Mouse (Mus musculus) induced T-regulatory cell, adult 2 months (primary cell): ENCODE measurements around the gene Myo16.

ENCODE experiments used
- DNase-seq: peaks from one replicate; pipeline ENCODE4 v3.0.0-alpha.2; 2012; ENCODE audit warnings: low read depth

Myo16 gene

DNA sequence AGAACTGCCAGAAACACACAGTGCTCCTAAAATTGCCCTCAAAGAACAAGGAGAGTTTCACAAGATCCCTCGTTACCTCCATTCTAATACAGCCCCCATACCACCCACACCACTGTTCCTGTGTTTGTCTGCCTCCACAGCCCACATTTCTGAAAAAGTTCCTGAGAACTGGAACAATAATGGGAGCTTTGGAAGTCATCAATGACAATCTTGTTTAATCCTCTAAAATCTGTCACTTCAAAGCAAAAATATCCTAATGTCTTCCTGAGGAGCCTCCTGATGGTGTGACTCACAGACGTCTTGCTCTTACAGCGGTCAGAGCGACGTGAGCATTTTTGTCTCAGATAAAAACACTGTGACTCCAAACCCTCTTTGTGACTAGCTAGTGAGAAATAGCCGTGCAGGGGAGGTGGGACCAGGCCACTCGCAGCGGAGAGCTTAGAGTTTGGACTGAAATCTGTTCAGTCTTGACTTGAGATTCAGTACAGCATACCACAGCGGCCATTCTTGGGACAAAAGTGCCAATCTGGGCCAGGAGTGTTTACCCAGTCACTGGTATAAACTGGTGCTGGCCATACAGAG, 394.4 kb downstream of the Myo16 start:
- DNase-seq, result no peak

DNA sequence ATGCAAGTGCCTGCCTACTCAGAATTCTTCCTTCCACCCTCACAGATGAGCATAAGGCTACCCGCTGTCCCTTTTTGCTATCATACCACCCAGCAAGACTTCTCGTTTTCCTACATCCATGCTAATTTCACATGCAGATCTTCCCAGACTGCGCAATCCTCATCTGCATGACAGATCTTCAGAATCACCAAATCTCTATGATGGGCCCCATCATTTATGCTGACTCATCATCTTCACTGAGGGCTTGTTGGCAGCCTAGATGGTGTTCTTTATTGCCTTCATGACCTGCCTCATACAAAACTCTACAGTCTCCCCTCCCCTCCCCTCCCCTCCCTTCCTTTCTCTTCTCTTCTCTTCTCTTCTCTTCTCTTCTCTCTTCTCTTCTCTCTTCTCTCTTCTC, 395.7 kb downstream of the Myo16 start:
- DNase-seq, result no peak

DNA sequence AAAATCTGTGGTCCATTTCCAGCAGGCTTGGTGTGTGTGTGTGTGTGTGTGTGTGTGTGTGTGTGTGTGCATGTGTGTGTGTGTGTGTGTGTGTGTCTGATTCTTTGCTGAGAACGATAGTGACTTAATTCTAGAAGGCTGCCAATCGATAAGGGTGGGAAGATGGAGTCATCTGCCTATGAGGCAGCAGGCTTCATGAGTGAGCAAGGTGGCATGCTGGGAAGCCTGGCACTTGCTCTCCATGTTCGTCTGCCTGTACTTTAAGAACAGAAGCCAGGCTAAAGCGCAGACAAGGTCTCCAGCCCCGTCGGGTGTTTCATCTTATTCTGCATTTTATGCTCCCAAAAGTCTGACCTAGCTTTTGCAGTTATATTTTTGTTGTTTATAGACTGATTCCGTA, 404.2 kb downstream of the Myo16 start:
- DNase-seq, result no peak

DNA sequence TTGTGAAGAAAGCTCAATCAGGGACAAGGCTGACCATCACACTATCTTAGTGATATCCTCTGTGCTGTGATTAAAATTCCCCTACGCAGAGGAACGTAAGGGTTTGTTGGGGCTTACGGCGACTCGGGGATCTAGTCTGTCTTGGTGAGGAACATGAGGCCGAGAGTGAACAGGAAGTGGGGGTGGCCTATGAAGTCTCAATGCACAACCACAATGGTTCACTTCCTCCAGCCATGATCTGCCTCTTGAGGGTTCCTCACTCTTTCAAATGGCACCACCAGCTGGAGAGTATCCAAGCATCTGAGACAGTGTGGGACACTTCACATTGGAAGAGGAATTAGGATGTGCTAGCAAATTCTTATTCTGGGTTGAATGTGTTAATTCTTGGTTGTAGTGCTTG, 405.8 kb downstream of the Myo16 start:
- DNase-seq, result no peak

DNA sequence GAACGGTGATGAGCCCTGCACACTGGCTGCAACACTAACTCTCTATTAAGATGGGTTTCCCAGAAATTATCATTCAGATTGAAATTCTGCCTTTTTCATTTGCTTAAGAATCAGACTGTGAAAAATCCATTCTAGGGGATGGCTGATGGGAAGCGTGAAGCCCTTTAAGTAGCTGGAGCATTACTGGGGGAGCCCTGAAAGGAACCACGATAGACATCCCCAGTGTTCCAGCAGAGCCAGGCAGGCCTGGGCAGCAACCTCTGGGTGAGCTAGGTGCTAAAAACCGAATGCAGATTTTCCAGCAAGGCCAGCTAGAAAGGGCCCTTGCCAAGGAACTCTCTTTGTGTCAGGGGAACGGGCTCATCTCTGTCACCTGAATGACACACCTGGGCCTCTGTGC, 407.9 kb downstream of the Myo16 start:
- DNase-seq, result no peak

DNA sequence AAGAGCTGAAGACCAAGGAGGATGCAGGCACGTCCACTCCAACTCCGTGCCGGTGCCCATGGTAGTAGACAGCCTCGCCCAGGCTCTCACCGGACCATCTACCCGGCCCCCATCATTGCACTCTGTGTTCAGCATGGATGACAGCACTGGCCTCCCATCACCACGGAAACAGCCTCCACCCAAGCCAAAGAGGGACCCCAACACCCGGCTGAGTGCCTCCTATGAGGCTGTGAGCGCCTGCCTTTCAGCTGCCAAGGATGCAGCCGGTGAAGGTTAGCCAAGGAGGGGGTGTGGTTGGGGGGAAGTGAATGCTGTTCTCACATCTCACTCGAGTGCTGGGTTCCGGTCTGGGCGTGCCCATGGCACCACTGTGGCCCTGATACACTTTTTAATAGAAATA, 408.3 kb downstream of the Myo16 start:
- DNase-seq, result no peak

DNA sequence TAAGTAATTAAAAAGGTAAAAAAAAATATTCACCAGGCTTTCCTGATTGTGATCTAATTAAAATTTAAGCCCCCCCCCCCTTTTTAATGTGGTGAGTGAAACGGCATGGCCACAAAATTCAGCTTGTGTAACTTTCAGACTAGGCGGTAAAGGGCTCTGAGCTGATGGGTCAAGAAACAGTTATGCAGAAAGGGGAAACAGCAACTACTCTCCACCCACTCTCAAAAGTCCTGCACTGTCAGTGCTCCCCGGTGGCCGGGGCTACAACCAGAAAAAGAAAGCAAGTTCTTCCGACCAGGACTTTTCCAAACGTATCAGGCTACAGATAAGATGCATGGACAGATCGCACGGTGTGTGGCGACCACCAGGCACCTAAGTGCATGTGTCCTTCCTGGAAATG, 408.9 kb downstream of the Myo16 start:
- no peak for DNase-seq

DNA sequence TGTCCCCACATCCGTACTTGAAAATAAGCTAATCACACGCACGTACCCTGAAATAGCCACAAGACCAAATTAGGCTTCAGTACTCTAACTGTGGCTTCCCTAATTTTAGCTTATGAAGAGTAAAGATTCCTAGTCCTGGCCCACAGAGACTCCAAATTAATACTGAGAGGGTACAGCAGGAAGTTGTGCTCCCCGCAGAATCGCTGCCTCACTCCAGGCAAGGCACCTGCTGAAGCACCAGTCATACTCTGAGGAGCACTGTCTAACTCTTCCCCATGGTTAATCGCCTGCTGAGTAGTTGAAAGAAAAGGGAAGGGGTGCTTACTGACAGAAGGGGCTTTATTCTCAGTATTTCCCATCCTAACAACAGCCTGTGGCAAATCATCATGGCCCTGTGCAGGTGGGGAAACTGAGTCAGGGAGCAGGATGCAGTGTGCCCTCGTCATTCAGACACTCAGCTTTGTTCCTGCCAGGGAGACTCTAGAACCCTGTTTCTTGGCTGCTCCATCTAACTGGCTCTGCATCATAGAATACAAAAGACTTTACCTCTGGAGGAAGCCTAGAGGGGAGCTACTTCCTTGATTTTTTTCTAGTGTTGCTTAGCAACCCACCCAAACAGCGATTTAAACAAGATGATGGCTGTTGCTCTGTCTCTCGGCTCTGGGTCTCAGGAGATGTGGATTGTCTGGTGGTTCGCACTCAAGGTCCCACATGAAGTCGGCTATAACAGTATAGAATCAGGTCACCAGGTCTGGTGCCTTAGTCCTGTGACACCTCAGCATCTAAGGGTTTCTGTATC, 411.7 kb downstream of the Myo16 start:
- DNase-seq, result peak; percentile 3

DNA sequence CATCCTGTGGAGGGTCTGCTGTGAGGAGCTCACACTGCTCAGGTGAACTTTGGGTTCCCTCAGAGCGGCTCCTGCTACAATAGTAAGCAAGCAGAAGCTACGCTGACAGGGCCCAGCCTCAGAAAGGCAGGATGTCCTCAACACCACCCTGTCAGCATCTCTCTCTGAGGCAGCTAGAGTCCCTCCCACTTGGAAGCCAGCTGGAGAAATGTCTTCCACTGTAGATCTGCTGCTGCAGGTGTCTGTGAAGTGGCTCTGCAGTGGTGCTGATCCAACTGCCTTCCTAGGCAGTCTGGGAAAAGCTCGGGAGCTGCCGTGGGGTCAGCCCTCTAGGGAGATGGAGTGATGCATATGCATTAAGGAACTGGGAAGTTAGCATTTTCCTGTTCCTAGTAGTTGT, 414.7 kb downstream of the Myo16 start:
- DNase-seq, result no peak

DNA sequence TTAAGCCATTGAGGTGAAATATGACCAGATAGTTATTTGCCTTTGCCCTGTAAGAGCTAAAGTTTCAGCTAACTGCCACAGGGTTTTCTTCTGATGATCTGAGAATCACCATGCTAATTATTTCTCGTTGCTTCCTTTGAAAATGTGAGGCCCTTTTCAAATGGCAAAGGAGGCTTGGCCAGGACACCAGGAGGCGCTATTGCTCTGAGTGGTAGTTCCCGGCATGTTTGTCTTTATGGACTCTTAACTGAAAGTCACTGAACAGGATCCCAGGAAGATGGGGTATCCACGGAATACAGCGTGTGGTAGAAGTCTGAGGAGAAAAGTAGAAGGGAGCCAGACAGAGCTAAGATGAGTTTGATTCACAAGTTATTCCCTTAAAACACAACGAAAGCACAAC, 420.4 kb downstream of the Myo16 start:
- peak; percentile 57 for DNase-seq

DNA sequence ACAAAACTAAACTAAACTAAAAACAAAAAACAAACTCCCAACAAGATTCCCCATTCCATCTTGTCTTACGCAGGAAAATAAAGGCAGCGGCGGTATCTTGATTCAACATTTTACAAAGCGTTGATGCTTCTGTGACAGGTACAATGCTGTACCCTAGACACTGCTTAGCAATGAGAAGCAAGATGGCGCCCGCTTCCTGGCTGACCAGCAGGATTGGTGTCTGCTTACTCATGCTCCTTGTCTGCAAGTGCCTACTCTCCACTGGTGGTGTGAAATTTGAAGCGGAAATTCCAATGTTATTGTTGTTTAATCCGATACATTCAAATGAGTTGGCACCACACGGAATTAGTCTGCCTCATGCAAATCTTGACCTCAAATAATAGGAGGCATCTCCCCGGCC, 421.5 kb downstream of the Myo16 start:
- DNase-seq, result no peak

DNA sequence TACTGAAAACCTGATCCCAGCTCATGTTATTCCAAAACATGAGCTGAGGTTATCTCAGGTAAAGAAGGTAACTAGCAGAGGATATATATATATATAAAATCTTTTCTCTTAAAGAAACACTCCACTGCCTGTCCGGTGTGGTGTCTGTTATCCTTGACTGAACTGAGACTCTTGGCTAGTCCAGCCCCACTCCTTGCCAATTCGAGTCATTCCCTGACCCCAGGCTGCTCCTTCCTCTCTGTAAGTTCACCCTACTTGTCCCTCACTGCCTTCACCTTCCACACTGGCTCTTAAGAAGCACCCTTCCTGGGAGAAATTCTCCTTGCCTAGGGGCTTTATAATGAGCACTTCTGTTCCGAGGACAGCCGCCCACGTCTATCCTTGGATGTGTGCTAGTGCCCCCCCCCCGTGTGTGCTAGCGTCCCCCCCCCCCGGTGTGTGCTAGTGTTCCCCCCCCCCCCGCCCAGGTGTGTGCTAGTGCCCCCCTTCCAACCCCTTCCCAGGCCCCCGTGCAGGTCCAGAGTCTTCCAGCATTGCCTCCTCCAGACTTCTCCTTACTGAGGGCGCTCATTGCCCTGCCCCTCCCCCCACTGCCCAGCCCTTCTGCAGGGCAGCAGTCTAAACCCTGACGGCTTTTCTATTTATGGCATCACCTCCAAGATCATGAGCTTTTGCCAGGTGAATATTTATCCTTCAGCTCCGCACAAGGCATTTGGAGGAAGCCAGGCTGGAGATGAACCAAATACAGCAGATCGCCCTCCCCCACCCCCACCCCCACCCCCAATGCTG, 433.4 kb downstream of the Myo16 start:
- no peak for DNase-seq

DNA sequence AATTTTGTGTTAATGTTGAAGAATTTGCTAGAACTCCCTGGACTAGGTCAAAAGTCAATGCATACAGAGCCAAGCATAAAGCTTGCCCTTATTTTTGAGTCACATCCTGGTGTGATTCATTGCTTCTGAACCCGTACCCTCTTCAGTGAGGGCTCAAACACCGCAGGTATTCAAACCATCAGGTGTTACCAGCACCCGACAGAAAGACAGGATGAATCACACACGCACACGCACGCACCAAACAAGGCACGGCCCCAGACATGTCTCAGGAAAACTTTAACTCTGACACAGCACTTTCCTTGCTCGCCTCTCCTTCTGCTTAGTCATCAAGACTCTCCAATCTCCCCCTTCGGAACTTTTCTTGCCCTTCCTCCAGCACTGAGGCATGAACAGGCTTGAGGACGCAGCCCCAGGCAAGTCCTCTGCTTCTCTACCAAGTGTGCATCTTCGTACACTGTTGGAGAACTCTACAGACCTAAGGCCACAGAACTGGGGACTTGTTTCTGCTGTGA, 435.8 kb downstream of the Myo16 start:
- no peak for DNase-seq

DNA sequence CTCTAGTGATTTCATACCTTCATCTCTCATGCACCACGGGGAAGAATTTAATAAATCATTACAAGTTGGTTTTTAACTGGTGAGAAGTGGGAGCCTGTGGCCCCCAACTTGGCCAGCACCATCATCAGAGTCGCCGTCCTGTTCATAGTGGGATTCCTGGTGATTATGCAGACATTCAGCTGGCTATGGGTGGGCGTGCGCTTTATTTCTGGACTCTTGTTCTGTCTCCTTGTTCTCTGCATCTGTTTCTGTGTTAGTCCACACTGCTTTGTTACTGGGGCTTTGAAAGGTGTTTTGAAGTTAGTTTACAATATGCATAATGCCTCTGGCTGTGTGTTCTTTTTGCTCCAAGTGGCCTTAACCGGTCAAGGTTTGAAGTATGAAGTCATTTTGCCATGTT, 439.2 kb downstream of the Myo16 start:
- no peak for DNase-seq

DNA sequence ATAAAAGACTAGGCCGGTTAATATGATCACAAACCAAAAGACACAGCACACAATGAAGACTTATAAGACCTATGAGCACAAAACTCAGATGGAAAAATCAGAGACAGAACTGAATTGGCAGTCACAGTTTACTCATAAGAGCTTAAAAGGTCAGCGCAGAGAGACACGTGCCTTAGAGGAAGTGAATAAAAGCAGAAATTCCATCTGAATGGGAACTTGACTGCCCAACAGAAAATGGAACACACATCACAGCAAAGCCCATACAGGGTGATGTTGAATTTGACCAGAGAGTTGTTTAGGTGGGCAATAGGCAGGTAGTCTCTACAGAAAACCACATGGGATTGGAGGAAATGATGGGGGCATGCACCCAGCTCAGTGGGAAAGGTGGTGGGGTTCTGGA, 442.6 kb downstream of the Myo16 start:
- no peak for DNase-seq

DNA sequence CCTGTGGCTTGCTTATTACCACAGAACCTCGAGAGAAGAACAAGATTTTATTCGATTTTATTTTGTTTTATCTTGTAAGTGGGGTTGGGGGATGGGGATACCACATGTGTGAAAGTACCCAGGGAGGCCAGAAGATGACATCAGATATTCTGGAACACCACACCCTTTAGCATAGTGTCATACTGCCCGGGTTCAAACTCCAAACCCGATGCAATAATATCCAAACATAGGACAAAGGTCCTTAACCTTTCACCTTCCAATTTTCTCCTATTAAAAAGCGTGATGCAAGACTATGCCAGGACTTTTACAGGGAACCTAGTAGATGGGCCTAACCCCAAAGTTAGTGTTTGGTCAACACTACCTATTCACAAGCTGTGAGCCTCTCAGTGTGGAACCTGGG, 443.9 kb downstream of the Myo16 start:
- no peak for DNase-seq

DNA sequence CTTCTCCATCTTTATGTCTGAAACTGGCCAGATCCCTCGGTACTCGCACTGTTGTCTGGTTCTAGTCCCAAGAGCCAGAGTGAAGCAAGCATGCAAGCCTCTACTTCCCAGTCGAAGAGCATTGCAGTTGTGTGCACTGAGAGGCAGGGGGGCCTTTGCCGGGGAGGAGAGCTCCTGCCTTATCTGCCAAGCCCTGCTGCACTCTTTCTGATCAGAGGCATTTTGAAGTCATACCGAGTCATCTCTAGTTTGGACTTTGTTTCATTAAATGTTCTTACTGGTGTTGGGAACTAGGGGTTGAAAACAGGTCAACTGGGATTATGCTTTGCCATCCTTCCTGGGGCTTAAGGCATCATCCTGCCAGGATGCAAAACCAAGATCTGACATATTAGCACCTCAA, 445.2 kb downstream of the Myo16 start:
- DNase-seq, result no peak

DNA sequence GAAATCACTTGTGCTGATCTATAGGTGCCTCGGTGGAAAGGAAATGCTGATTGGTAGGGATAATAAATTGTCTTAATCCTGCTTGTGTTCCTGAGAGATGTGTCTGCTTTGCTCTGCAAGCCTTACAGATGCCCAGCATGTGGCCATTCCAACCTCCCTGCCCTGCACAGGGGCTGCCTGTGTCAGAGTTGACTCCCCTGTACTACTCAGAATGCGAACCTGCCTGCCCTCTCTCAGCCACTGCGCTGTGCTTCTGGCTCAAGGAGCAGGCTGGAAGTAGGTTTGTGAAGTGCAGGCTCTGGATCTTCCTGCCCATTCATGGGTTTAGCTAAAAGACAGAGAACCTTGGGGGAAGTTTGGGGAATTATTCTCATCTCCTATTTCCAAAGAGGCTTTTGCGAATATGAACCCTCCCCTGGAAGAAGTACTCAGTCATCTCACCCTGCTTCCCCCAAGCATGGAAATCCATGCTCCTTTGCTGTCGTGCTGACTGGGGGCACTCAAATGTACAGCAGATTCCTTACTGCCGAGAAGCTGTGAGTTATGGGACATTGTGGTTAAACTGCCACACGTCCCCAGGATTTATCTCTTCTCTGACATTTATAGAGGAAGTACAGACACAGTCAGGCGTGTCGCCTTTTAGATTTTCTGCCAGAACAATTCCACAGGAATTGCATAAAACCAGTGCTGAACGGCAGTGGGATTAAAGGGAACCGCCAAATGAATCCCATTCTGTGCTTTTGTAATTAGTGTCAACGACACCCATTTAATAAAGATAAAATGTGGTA, 452.5 kb downstream of the Myo16 start:
- no peak for DNase-seq

DNA sequence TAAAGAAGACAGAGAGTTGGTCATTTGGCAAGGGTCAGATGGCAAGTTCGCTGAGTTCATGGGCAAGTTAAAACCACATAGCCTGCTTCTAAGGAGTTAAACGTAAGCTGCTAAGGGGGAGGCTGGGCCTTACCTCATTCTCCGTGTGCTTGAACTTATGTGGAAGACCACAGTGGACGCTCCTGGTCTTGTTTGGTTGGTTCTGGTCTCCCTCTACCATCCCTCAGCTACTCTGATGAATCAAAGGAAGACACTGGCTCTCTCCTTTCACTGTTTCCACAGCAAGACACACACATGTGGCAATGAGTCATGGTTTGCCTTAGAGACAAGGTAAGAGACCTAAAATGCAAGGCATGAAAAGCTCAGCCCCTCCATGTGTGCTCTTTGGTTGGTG, 453.1 kb downstream of the Myo16 start:
- DNase-seq, result no peak

DNA sequence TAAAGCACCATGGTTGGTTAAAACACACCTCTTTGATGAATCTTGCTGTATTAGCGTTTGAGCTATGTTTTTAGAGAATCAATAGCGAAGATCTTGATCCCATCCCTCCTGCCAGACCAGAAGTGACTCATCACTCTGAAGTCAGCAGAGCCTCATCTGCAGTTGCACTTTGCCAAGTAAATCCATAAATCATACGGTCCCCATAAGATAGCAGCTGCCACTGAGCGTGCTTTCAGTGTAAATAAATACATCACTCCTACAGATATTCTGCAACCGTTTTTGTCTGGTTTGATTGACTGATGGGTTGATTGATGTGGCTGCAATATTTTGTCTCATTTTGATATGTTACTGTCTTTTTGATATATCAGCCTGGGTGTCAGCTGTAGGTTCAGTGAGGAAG, 457.9 kb downstream of the Myo16 start:
- DNase-seq, result no peak

DNA sequence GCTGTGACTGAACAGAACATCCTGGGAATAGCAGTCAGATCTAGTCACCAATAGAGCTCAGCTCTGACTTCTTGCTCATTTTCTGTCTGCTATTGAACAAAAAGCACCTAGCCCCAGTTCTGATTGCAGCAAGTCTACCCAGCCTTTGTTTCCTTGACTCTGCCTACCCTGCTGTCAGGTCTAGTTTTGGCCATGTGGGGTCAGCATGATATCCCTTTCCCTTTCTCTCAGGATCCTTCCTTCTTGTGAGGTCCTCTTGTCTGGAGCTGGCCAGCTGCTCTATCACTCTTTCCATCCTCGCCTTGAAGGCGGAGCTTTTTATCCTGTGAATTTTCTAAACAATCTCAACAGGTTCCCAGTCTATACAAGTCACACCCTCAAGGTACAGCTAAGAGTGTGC, 459.7 kb downstream of the Myo16 start:
- no peak for DNase-seq

DNA sequence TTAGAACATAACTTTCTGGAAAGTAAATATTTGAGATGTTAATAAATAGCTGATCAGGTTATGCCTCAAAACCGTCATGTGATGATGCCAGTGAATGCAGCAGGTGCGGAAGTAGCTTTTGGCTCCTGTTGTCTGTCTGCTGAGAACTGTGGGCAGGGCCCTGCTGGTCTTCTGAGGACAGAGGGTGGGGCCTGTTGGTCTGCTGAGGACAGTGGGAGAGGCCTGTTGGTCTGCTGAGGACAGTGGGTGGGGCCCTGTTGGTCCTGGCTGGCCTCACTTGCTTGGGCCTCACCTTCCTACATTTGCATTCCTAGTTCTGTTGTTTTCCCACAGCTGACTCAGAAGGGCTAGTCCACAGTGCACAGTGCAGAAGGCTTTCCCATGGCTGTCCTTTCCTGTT, 466.0 kb downstream of the Myo16 start:
- DNase-seq, result no peak
